Mouse (Mus musculus): ENCODE data around the gene Bmt2. TPM values are rescaled to one million over a fixed set of nuclear protein-coding genes. Genes with fewer than 3 reads are reported as not detected.

The Bmt2 gene
- polyA plus RNA-seq, 1 experiment from 2014 or later, result 9.6 TPM

GRCm38 (mm10) chr6:13665646-13666045 is 12.1 kb downstream of the Bmt2 start:
- no peak for ATAC-seq (replicated peaks; ENCODE audit: low FRiP score, low read depth)
- no peak overlapping the region for H3K27ac ChIP-seq
- 78% methylated on average over 7 of the region's 7 CpGs for WGBS

GRCm38 (mm10) chr6:13658016-13658415 is 19.8 kb downstream of the Bmt2 start:
- ATAC-seq (replicated peaks; ENCODE audit: low FRiP score, low read depth) (no peak), DNase-seq (ENCODE audit: low spot score) (no peak)
- 97% methylated on average over 2 of the region's 2 CpGs for WGBS
- H3K27ac ChIP-seq, result no peak overlapping the region
- H3K4me2 ChIP-seq (ENCODE audit: low read length), result no peak overlapping the region
- no peak for TF ChIP-seq CTCF (IDR thresholded peaks at IDR 0.05; ENCODE audit: low read depth)
- H3K4me3 ChIP-seq (replicated peaks; ENCODE audit: low read depth, low read length), result no peak overlapping the region
- no peaks in the 10 kb centered on the region for H3K4me1 ChIP-seq (replicated peaks; ENCODE audit: insufficient read depth, low read length)
- H3K9me3 ChIP-seq (replicated peaks; ENCODE audit: low read length), result no peaks in the 10 kb centered on the region
- peaks cover 10% of the 10 kb centered on the region; the same call in 1 of the 2 replicates for H3K36me3 ChIP-seq (ENCODE audit: insufficient read depth, low read length)
- no peaks in the 10 kb centered on the region for H3K27me3 ChIP-seq (ENCODE audit: insufficient read depth, low read length)
- H3K9ac ChIP-seq (ENCODE audit: low read depth, low read length), result no peak overlapping the region

More at GRCm38 (mm10) chr6:13665646-13666045, 12.1 kb downstream of the Bmt2 start:
- Histone ChIP-seq H3K4me2 (ENCODE audit: low read length) (no peak overlapping the region), H3K36me3 (ENCODE audit: insufficient read depth, low read length) (peaks cover 10% of the 10 kb centered on the region; the same call in 1 of the 2 replicates), H3K9ac (ENCODE audit: low read depth, low read length) (no peak overlapping the region), H3K9me3 (replicated peaks; ENCODE audit: low read length) (no peaks in the 10 kb centered on the region), H3K4me1 (replicated peaks; ENCODE audit: insufficient read depth, low read length) (no peaks in the 10 kb centered on the region), H3K4me3 (replicated peaks; ENCODE audit: low read depth, low read length) (no peak overlapping the region), H3K27me3 (ENCODE audit: insufficient read depth, low read length) (no peaks in the 10 kb centered on the region)
- no peak for TF ChIP-seq CTCF (IDR thresholded peaks at IDR 0.05; ENCODE audit: low read depth)
- no peak for DNase-seq (ENCODE audit: low spot score)

GRCm38 (mm10) chr6:13654081-13654480 is 23.7 kb downstream of the Bmt2 start:
- Histone ChIP-seq H3K4me1 (replicated peaks; ENCODE audit: insufficient read depth, low read length) (no peaks in the 10 kb centered on the region), H3K9ac (ENCODE audit: low read depth, low read length) (no peak overlapping the region), H3K4me3 (replicated peaks; ENCODE audit: low read depth, low read length) (no peak overlapping the region), H3K4me2 (ENCODE audit: low read length) (no peak overlapping the region), H3K27me3 (ENCODE audit: insufficient read depth, low read length) (no peaks in the 10 kb centered on the region), H3K36me3 (ENCODE audit: insufficient read depth, low read length) (peaks cover 4% of the 10 kb centered on the region), H3K27ac (no peak overlapping the region), H3K9me3 (replicated peaks; ENCODE audit: low read length) (no peaks in the 10 kb centered on the region)
- ATAC-seq (replicated peaks; ENCODE audit: low FRiP score, low read depth) (no peak), DNase-seq (ENCODE audit: low spot score) (no peak)
- no peak for TF ChIP-seq CTCF (IDR thresholded peaks at IDR 0.05; ENCODE audit: low read depth)

GRCm38 (mm10) chr6:13652284-13652683 is 25.5 kb downstream of the Bmt2 start:
- 96% methylated on average over 3 of the region's 3 CpGs for WGBS
- Histone ChIP-seq H3K27ac (no peak overlapping the region), H3K9me3 (replicated peaks; ENCODE audit: low read length) (no peaks in the 10 kb centered on the region), H3K36me3 (ENCODE audit: insufficient read depth, low read length) (peaks cover 7% of the 10 kb centered on the region), H3K27me3 (ENCODE audit: insufficient read depth, low read length) (no peaks in the 10 kb centered on the region), H3K4me3 (replicated peaks; ENCODE audit: low read depth, low read length) (no peak overlapping the region), H3K9ac (ENCODE audit: low read depth, low read length) (no peak overlapping the region), H3K4me2 (ENCODE audit: low read length) (no peak overlapping the region), H3K4me1 (replicated peaks; ENCODE audit: insufficient read depth, low read length) (no peaks in the 10 kb centered on the region)
- no peak for ATAC-seq (replicated peaks; ENCODE audit: low FRiP score, low read depth)
- no peak for DNase-seq (ENCODE audit: low spot score)
- TF ChIP-seq CTCF (IDR thresholded peaks at IDR 0.05; ENCODE audit: low read depth), result no peak

- no peak overlapping the region for H3K27ac ChIP-seq
- WGBS, result 99% methylated on average over 3 of the region's 3 CpGs
- H3K4me2 ChIP-seq (ENCODE audit: low read length), result no peak overlapping the region
- no peak overlapping the region for H3K9ac ChIP-seq (ENCODE audit: low read depth, low read length)
- H3K27me3 ChIP-seq (ENCODE audit: insufficient read depth, low read length), result no peaks in the 10 kb centered on the region
- no peaks in the 10 kb centered on the region for H3K9me3 ChIP-seq (replicated peaks; ENCODE audit: low read length)
- DNase-seq (ENCODE audit: low spot score) (no peak), ATAC-seq (replicated peaks; ENCODE audit: low FRiP score, low read depth) (no peak)
- no peak overlapping the region for H3K4me3 ChIP-seq (replicated peaks; ENCODE audit: low read depth, low read length)
- no peaks in the 10 kb centered on the region for H3K4me1 ChIP-seq (replicated peaks; ENCODE audit: insufficient read depth, low read length)
- no peak for TF ChIP-seq CTCF (IDR thresholded peaks at IDR 0.05; ENCODE audit: low read depth)
- peaks cover 7% of the 10 kb centered on the region for H3K36me3 ChIP-seq (ENCODE audit: insufficient read depth, low read length)
These were observed 26.9 kb downstream of the Bmt2 start for GRCm38 (mm10) chr6:13650854-13651253.

GRCm38 (mm10) chr6:13648305-13648704 is 29.5 kb downstream of the Bmt2 start:
- TF ChIP-seq CTCF (IDR thresholded peaks at IDR 0.05; ENCODE audit: low read depth), result no peak
- H3K27ac ChIP-seq, result no peak overlapping the region

GRCm38 (mm10) chr6:13636582-13636989 is 41.2 kb downstream of the Bmt2 start:
- Histone ChIP-seq H3K4me2 (ENCODE audit: low read length) (no peak overlapping the region), H3K27ac (no peak overlapping the region), H3K27me3 (ENCODE audit: insufficient read depth, low read length) (no peaks in the 10 kb centered on the region), H3K4me1 (replicated peaks; ENCODE audit: insufficient read depth, low read length) (no peaks in the 10 kb centered on the region), H3K4me3 (replicated peaks; ENCODE audit: low read depth, low read length) (no peak overlapping the region), H3K36me3 (ENCODE audit: insufficient read depth, low read length) (peaks cover 12% of the 10 kb centered on the region; the same call in 1 of the 2 replicates), H3K9me3 (replicated peaks; ENCODE audit: low read length) (no peaks in the 10 kb centered on the region), H3K9ac (ENCODE audit: low read depth, low read length) (no peak overlapping the region)
- peak; percentile 15 for DNase-seq (ENCODE audit: low spot score)
- no peak for ATAC-seq (replicated peaks; ENCODE audit: low FRiP score, low read depth)
- no peak for TF ChIP-seq CTCF (IDR thresholded peaks at IDR 0.05; ENCODE audit: low read depth)
- WGBS, result 73% methylated on average over 3 of the region's 3 CpGs

More at GRCm38 (mm10) chr6:13648305-13648704, 29.5 kb downstream of the Bmt2 start:
- Histone ChIP-seq H3K36me3 (ENCODE audit: insufficient read depth, low read length) (peaks cover 7% of the 10 kb centered on the region), H3K9ac (ENCODE audit: low read depth, low read length) (no peak overlapping the region), H3K9me3 (replicated peaks; ENCODE audit: low read length) (no peaks in the 10 kb centered on the region), H3K4me2 (ENCODE audit: low read length) (no peak overlapping the region), H3K27me3 (ENCODE audit: insufficient read depth, low read length) (no peaks in the 10 kb centered on the region), H3K4me1 (replicated peaks; ENCODE audit: insufficient read depth, low read length) (no peaks in the 10 kb centered on the region), H3K4me3 (replicated peaks; ENCODE audit: low read depth, low read length) (no peak overlapping the region)
- DNase-seq (ENCODE audit: low spot score) (no peak), ATAC-seq (replicated peaks; ENCODE audit: low FRiP score, low read depth) (no peak)
